Mouse (Mus musculus) embryonic fibroblast, embryonic 13.5 days (primary cell): ENCODE results near the gene Dyrk1a.

Experiments
- CTCF ChIP-seq: IDR thresholded peaks from 2 replicates; pipeline ENCODE4 v1.5.1; 2011; ENCODE audit warnings: mild to moderate bottlenecking, control low read depth, low read length, moderate library complexity, borderline replicate concordance; ENCODE audit not compliant: insufficient read depth
- POLR2A ChIP-seq: IDR thresholded peaks from 2 replicates; pipeline ENCODE4 v1.6.1; 2011; ENCODE audit warnings: low read depth, mild to moderate bottlenecking, control low read depth, low read length, moderate library complexity

GRCm38 (mm10) chr16:94544540-94545105, 25.2 kb upstream of the Dyrk1a start:
- no peak for TF ChIP-seq CTCF
- no peak for TF ChIP-seq POLR2A
